Mouse (Mus musculus) hindbrain, embryonic 14.5 days (tissue): ENCODE results near the gene Kdr. TPM values are rescaled to one million over a fixed set of nuclear protein-coding genes. Genes with fewer than 3 reads are reported as not detected.

Experiments used
- ATAC-seq: fragments of 200-750 bp; cut with Nextera tagmentation; 2 replicates; pipeline ENCODE4 v1.8.0; 2017; ENCODE audit warnings: moderate number of reproducible peaks, mild to moderate bottlenecking, moderate TSS enrichment, moderate library complexity; ENCODE audit not compliant: low FRiP score
- DNase-seq: peaks from one replicate; pipeline ENCODE4 v3.0.0-alpha.2; 2015; ENCODE audit warnings: low spot score
- H3K27ac ChIP-seq: fragments of 300-500 bp; sonication (generic); 2 replicates; pipeline ENCODE4 v1.5.1; 2014; ENCODE audit warnings: mild to moderate bottlenecking, moderate library complexity
- H3K27me3 ChIP-seq: fragments of 300-500 bp; sonication (generic); 2 replicates; pipeline ENCODE4 v1.6.1; 2014; ENCODE audit warnings: mild to moderate bottlenecking, low read length, mixed read lengths; ENCODE audit not compliant: control insufficient read depth, insufficient read depth
- H3K36me3 ChIP-seq: fragments of 300-500 bp; sonication (generic); replicated peaks from 2 replicates; pipeline ENCODE4 v1.6.1; 2014; ENCODE audit not compliant: control insufficient read depth, insufficient read depth
- H3K4me1 ChIP-seq: fragments of 300-500 bp; sonication (generic); replicated peaks from 2 replicates; pipeline ENCODE4 v1.6.1; 2014; ENCODE audit warnings: antibody characterized with exemption, low read length, mixed read lengths; ENCODE audit not compliant: control insufficient read depth, insufficient read depth
- H3K4me2 ChIP-seq: fragments of 300-500 bp; sonication (generic); replicated peaks from 2 replicates; pipeline ENCODE4 v1.6.1; 2014; ENCODE audit warnings: mild to moderate bottlenecking, moderate library complexity
- H3K4me3 ChIP-seq: fragments of 300-500 bp; sonication (generic); replicated peaks from 2 replicates; pipeline ENCODE4 v1.5.1; 2014; ENCODE audit warnings: mild to moderate bottlenecking, low read length
- H3K9ac ChIP-seq: fragments of 300-500 bp; sonication (generic); 2 replicates; pipeline ENCODE4 v1.6.1; 2014
- H3K9me3 ChIP-seq: fragments of 300-500 bp; sonication (generic); 2 replicates; pipeline ENCODE4 v1.6.1; 2016; ENCODE audit warnings: low read length; ENCODE audit not compliant: control insufficient read depth
- WGBS: fragments of 180-500 bp; shearing (Covaris S2); extraction: QIAGEN DNeasy Blood & Tissue Kit; methylation state at CpG from one replicate; pipeline ENCODE4 v1.1.7; 2014; 5-methylcytosine and 5-hydroxymethylcytosine counted together
- microRNA-seq: library from miRNA; unstranded; fragments of <30 nt; microRNA quantifications from one replicate; pipeline ENCODE4, GENCODE M21; 2016
- polyA plus RNA-seq: library from polyadenylated mRNA; unstranded; fragments of >200 nt; fragmentation: Nextera tagmentation; extraction: Ambion mirVana; gene quantifications from 2 replicates; pipeline ENCODE4 v1.2.1, GENCODE M21; 2014

The Kdr gene
- polyA plus RNA-seq, 1 experiment from 2014 or later, result 29.0 TPM

GRCm38 (mm10) chr5:75900231-75900920 lies 77.9 kb downstream of the Kdr start:
- H3K4me3 ChIP-seq, result no peak overlapping the region
- no peak overlapping the region for H3K27ac ChIP-seq
- no peaks in the 10 kb centered on the region for H3K36me3 ChIP-seq
- no peaks in the 10 kb centered on the region for H3K9me3 ChIP-seq
- no peaks in the 10 kb centered on the region for H3K27me3 ChIP-seq
- peaks cover 9% of the 10 kb centered on the region for H3K4me1 ChIP-seq
- no peak for ATAC-seq
- H3K9ac ChIP-seq, result no peak overlapping the region
- WGBS, result 70% methylated on average over 16 of the region's 16 CpGs
- no peak for DNase-seq
- H3K4me2 ChIP-seq, result no peak overlapping the region

- Histone ChIP-seq H3K27ac (no peak overlapping the region), H3K36me3 (no peaks in the 10 kb centered on the region), H3K4me2 (no peak overlapping the region), H3K9me3 (no peaks in the 10 kb centered on the region), H3K4me3 (no peak overlapping the region), H3K4me1 (peaks cover 9% of the 10 kb centered on the region), H3K9ac (no peak overlapping the region), H3K27me3 (no peaks in the 10 kb centered on the region)
- ATAC-seq (no peak), DNase-seq (no peak)
- 92% methylated on average over 3 of the region's 3 CpGs for WGBS
These were observed 82.9 kb downstream of the Kdr start for GRCm38 (mm10) chr5:75895351-75895750.

GRCm38 (mm10) chr5:75892956-75893471 lies 85.2 kb downstream of the Kdr start:
- Histone ChIP-seq H3K4me2 (no peak overlapping the region), H3K4me3 (no peak overlapping the region), H3K27me3 (no peaks in the 10 kb centered on the region), H3K9ac (no peak overlapping the region), H3K9me3 (no peaks in the 10 kb centered on the region), H3K36me3 (no peaks in the 10 kb centered on the region), H3K4me1 (peaks cover 9% of the 10 kb centered on the region), H3K27ac (no peak overlapping the region)
- DNase-seq (no peak), ATAC-seq (no peak)
- WGBS, result 64% methylated on average over 6 of the region's 6 CpGs

Small RNA genes within 50 kb of the gene (microRNA-seq; reads per million reads assigned to microRNA genes)
- gene Gm25374, result not detected

Other genes starting within 250 kb of the Kdr start
- gene Srd5a3, start 161.8 kb upstream of the Kdr start, polyA plus RNA-seq, result 16.0 and 16.3 TPM in 2 replicates
- gene Tmem165, start 205.4 kb upstream of the Kdr start, polyA plus RNA-seq, result 64.0 and 65.3 TPM in 2 replicates